Mouse (Mus musculus) activated CD4-positive, CD25-positive, alpha-beta regulatory T cell, adult 4 months (primary cell): ENCODE data around the gene Evl. TPM values are rescaled to one million over a fixed set of nuclear protein-coding genes. Genes with fewer than 3 reads are reported as not detected.
"Not testable (repeated sequence)": the region's sequence is repeated elsewhere in the genome, so short reads cannot be mapped to it uniquely, and the experiment has no call there.

ENCODE experiments used
- ATAC-seq: one replicate; pipeline ENCODE4 v1.8.0; 2017
- polyA plus RNA-seq, 2 experiments: library from polyadenylated mRNA; unstranded; fragments of 100-300 nt; shearing (Covaris generic); gene quantifications; one replicate each; pipeline ENCODE4 v1.2.1; 2017

Evl gene
- 100 to 1,000 TPM; 212 to 251 TPM for polyA plus RNA-seq

DNA sequence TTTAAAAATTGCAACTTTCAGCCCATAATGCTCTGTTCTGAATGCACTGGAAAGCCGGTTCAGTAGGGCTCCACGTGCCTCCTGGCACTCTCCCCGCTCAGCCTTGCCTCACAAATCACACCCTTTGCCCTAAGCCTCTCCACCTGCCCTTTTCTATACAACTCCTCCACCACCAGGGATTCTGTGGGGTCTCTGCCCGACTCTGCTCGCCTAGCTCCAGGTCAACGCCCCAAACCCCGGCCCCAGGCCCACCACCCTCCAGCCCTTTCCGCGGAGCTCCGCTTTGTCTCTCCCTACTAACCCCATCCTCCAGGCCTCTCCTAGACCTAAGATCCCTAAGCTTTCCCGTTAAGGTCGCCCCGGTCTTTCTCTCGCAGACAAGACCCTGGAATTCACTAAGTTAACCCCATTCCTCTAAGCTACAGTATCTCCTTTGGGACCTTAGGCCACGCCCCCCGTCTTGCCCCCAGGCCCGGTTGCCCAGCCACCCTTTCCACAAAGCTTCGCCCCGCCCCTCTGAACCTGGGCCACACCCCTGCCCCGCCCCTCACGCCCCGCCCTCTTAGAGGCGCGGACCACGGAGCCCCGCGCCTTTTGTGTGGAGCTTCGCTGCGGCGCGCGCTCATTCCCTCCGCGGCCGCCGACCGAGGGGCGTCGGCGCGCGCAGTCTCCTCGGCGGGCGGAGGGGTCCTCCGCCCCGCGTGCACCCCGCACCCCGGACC is at the start of gene Evl:
Gene Evl (plus strand): TSS at position 601 of the 722 bp plus-strand sequence.
- no peak for ATAC-seq

- ATAC-seq: no peak
Observed at GRCm38 (mm10) chr12:108505846-108506245, 48.7 kb upstream of the Evl start.

- not testable (repeated sequence) for ATAC-seq
Observed at GRCm38 (mm10) chr12:108507046-108507445, 47.5 kb upstream of the Evl start.

DNA sequence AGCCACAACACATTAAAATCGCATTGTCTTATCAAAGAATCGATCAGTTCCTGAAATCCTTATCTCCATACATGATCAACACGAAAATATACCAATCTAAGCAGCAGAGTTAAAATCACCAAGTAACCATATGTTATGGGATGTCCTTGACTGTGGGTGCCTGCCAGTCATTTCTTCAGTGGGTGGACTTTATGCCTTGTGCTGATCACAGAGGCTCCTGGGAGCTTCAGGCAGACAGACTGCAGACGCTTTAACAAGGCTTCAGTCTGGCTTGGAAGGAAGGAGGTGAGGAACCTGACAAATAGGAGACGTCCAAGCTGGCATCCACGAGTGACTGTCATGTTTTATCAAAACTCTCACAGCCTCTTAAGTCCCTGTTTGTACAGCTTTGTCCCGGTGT is 43.9 kb upstream of the Evl start:
- no peak for ATAC-seq

- ATAC-seq: no peak
Observed at GRCm38 (mm10) chr12:108511009-108511408, 43.5 kb upstream of the Evl start.

- ATAC-seq: no peak
Observed at GRCm38 (mm10) chr12:108515464-108515863, 39.1 kb upstream of the Evl start.

- no peak for ATAC-seq
Observed at GRCm38 (mm10) chr12:108519374-108519773, 35.1 kb upstream of the Evl start.

- ATAC-seq: no peak
Observed at GRCm38 (mm10) chr12:108529214-108529613, 25.3 kb upstream of the Evl start.

GRCm38 (mm10) chr12:108534484-108534883 is 20.0 kb upstream of the Evl start:
- no peak for ATAC-seq

- ATAC-seq: no peak
Observed at GRCm38 (mm10) chr12:108536461-108536860, 18.1 kb upstream of the Evl start.

DNA sequence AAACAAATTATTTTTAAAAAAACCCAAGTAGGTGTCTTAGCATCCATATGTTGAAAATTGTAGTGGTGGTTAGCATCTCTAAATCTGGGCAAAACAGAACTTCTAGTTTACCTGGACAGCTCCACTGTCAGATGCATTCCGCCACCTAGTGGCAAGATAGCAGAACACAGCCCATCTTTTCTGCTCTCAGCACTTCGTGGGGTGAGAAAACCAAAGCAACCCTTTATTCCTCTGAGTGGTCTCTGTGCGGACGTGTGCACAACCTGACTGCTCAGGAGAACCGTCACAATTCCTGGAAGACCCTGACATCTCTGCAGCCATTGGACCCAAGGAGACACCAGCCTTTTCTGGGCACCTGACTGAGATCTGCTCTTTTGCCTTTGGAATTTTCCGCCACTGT is 13.4 kb upstream of the Evl start:
- no peak for ATAC-seq

- ATAC-seq: no peak
Observed at GRCm38 (mm10) chr12:108546508-108547153, 7.9 kb upstream of the Evl start.

DNA sequence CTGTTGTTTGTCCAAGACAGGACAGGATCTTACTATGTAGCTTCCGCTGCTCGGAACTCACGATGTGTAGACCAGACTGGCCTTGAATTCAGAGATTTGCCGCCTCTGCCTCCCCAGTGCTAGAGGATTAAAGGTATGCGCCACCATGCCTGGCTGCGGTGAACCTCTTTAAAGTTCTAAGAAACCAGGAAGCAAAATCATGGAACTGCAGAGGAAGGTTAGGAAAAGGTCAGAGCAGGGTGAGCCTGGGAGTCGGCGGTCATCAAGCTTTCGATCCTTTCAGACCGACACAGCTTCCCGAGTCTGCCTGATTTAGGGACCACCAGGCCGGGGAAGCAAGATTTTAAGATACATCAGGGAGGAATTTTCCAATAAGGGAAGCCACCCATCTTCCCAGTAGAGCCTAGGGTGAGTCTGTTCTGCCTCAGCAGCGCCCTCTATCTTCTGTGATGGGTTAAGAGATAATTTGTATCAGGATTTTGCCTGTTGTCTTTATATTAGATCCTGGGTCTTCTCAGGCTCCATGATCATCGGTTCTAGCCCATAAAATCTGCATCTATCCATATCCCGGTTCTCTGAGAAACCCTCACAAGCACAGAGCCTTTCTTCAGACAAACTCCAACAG is 7.2 kb upstream of the Evl start:
- no peak for ATAC-seq

- no peak for ATAC-seq
Observed at GRCm38 (mm10) chr12:108551731-108552130, 2.8 kb upstream of the Evl start.

DNA sequence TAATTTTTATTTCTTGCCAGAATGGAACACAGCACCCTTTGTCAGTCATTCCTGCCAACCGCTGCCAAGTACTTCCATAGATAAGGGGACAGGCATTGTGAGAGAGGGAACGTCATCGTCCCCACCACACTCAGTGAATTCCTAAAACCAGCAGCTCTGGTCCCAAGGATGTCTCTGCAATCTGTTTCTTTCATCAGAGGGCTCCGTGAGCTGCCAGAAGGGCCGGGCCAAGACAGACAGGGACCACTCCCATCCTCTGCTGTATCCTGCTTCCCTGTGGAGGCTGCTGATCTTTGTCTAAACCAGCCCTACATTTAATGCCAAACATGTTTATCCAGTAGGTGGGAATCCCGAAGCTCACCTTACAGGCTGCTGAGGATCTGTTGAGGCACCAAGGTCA is 1.4 kb upstream of the Evl start:
- ATAC-seq: no peak

GRCm38 (mm10) chr12:108554861-108555556 is 489 bp downstream of the Evl start:
- no peak for ATAC-seq

GRCm38 (mm10) chr12:108558194-108558593 is 3.7 kb downstream of the Evl start:
- ATAC-seq: no peak

DNA sequence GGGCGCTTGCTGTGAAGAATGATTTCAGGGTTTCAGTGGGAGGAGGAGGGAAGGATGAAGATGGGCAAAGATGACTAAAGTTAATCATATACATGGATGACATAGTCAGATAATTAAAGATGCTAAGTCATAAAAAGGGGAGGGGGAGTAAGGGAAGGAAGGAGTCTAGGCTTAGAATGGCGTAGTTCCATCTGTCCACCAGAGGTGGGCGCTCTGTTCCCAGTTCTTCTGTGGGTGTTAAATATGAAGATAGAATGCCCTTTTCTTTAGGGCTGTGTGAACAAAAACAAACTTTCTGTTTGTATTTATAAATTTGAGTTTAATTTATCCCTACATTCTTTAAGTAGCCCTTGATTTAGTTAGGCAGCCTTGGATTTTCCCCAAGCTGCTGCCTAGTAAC is 8.7 kb downstream of the Evl start:
- ATAC-seq: no peak

- ATAC-seq: no peak
Observed at GRCm38 (mm10) chr12:108564910-108565506, 10.5 kb downstream of the Evl start.

DNA sequence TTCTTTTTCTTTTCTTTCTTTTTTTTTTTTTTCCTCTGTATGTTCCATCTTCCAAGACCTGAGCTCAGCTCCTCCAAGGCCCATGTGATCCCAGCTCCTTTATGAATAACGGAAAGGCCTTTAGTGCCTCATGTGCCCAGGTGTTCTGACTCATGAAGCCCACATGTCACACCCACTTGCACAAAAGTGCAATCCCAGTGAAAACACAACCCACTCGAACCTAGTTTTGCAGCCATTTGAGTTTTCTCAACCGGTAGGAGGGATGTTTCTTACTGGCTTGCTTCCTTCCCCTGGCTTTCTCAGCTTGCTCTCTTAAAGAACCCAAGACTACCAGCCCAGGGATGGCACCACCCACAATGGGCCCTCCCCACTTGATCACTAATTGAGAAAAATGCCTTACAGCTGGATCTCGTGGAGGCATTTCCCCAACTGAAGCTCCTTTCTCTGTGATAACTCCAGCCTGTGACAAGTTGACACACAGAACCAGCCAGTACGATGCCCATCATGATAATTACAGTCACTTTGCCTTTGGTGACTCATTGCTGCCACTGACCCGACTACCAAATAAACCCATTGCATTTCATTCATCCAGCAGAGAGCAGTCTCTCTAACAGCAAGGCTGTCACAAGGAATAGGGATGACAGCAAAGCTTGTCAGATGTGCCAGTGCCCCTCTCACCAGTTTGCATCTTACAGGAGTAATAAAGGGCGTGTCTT is 24.8 kb downstream of the Evl start:
- no peak for ATAC-seq

DNA sequence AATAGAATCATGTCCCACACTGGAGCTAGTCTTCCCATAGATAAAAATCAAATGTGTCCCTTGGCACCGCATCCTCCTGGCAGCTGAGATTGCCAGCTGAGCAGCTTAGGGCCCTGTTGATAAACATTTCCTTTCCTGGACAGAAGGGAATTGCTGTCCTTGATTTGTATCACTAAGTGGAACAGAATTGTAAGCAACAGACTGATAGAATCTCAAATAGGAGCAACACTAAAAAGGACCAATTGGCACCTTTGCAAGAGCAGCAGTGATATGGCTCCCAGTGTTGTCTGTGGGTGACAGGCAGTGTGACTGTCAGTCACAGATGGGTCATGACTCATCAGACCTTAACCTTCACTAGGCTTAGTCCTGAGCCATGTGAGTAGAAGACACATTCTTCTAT is 29.3 kb downstream of the Evl start:
- no peak for ATAC-seq

DNA sequence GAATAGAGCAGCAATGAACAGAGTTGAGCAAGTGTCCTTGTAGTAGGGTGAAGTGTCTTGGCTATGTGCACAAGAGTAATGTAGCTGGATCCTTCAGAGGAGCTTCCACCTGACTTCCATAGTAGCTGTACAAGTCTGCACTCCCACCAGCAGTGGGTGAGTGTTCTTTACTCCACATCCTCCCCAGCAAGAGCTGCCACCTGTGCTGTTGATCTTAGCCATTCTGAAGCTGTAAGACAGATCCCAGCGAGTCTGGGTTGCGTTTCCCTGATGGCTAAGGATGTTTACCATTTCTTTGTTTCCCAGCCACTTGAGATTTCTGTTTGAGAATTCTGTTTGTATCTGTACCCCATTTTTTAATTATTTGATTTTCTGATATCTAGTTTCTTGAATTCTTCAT is 35.6 kb downstream of the Evl start:
- no peak for ATAC-seq
